ENCODE assay signal across 8 mouse cellular contexts in the genomic region with DNA sequence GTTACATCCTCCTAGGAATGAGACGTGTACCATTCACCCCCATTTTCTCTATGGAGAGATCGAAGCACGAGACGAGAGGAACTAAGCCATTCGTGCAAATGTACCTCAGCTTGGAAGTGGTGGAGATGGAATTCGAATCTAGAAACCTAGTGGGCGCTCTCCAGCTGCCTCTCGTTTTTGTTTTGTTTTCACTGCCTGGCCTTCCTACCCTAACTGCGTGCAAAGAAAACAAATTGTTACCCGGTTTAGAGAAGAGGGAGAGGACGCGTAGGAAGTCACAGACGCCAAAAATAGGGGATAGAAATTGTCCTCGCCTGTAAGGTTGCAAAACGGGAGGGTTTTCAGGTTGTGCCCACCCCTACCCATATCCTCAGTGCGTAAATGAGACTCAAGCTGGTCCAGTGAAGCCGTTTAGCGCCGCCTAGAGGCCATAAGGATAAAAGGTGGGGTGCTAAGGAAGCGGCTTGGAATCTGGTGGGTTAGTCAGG. TPM values are rescaled to one million over a fixed set of nuclear protein-coding genes. Genes with fewer than 3 reads are reported as not detected.
DNase-seq lines count a peak whose midpoint lies in the region; ATAC-seq lines count a peak whose summit lies in the region.

No protein-coding gene starts in this region.

- no peaks in the 10 kb centered on the region for H3K36me3 ChIP-seq in heart, embryonic 12.5 days
- H3K36me3 ChIP-seq in kidney, embryonic 16.5 days (ENCODE audit: insufficient read depth, low read length): no peaks in the 10 kb centered on the region
- no peaks in the 10 kb centered on the region for H3K36me3 ChIP-seq in liver, embryonic 13.5 days

- no peaks in the 10 kb centered on the region for H3K9me3 ChIP-seq in heart, embryonic 12.5 days (replicated peaks)
- no peaks in the 10 kb centered on the region for H3K9me3 ChIP-seq in kidney, embryonic 16.5 days (ENCODE audit: low read length)
- H3K9me3 ChIP-seq in liver, embryonic 13.5 days (replicated peaks): no peaks in the 10 kb centered on the region

- H3K27me3 ChIP-seq in heart, embryonic 12.5 days (replicated peaks): peaks cover 47% of the 10 kb centered on the region
- H3K27me3 ChIP-seq in kidney, embryonic 16.5 days (ENCODE audit: insufficient read depth, low read length): no peaks in the 10 kb centered on the region
- H3K27me3 ChIP-seq in liver, embryonic 13.5 days: peaks cover 49% of the 10 kb centered on the region

- under 1% methylated on average over 20 of the region's 20 CpGs for WGBS in heart, embryonic 12.5 days
- under 1% methylated on average over 20 of the region's 20 CpGs for WGBS in kidney, embryonic 16.5 days
- under 1% methylated on average over 20 of the region's 20 CpGs for WGBS in liver, embryonic 13.5 days (ENCODE audit: insufficient replicate concordance)

- H3K9ac ChIP-seq in heart, embryonic 12.5 days: peak overlapping the region; percentile 58; the same call in 1 of the 2 replicates
- peak overlapping the region; percentile 66 for H3K9ac ChIP-seq in kidney, embryonic 16.5 days (replicated peaks; ENCODE audit: low read length)
- H3K9ac ChIP-seq in liver, embryonic 13.5 days: peak overlapping the region; percentile 53

- H3K27ac ChIP-seq in heart, embryonic 12.5 days (ENCODE audit: poor library complexity, severe bottlenecking): no peak overlapping the region
- H3K27ac ChIP-seq in kidney, embryonic 16.5 days (ENCODE audit: low read length): no peak overlapping the region
- H3K27ac ChIP-seq in liver, embryonic 13.5 days: no peak overlapping the region

- peaks cover 14% of the 10 kb centered on the region for H3K4me1 ChIP-seq in heart, embryonic 12.5 days (replicated peaks)
- peaks cover 19% of the 10 kb centered on the region for H3K4me1 ChIP-seq in kidney, embryonic 16.5 days (ENCODE audit: insufficient read depth, low read length)
- peaks cover 35% of the 10 kb centered on the region for H3K4me1 ChIP-seq in liver, embryonic 13.5 days (replicated peaks)

- DNase-seq in CD8-positive naive resting alpha-beta T cell, adult 2 months (ENCODE audit: low read depth in 2 of 2, low spot score in 2 of 2): peak; percentile 50 to 64
- peak; percentile 95 for DNase-seq in brain, adult 2 months (ENCODE audit: low read depth, low spot score)
- DNase-seq in liver, embryonic 13.5 days: peak; percentile 51
- DNase-seq in neural tube, embryonic 10.5 days (ENCODE audit: extremely low spot score, low spot score): peak; percentile 74
- DNase-seq in telencephalon, adult 2 months (ENCODE audit: low read depth, low spot score): peak; percentile 82

- H3K4me2 ChIP-seq in heart, embryonic 12.5 days: peak overlapping the region; percentile 85
- H3K4me2 ChIP-seq in kidney, embryonic 16.5 days (replicated peaks; ENCODE audit: low read depth, low read length): peak overlapping the region; percentile 83
- H3K4me2 ChIP-seq in liver, embryonic 13.5 days: peak overlapping the region; percentile 69

- ATAC-seq in erythroblast, adult 5-6 weeks (replicated peaks; ENCODE audit: low FRiP score, poor library complexity, severe bottlenecking): peak; percentile 75
- peak; percentile 48; the same call in 1 of the 2 replicates for ATAC-seq in heart, embryonic 12.5 days (ENCODE audit: insufficient number of reproducible peaks, low FRiP score)
- peak; percentile 60; the same call in 1 of the 2 replicates for ATAC-seq in kidney, embryonic 16.5 days (ENCODE audit: low FRiP score, low TSS enrichment)
- ATAC-seq in liver, embryonic 13.5 days (ENCODE audit: low read depth): peak; percentile 49; the same call in 1 of the 2 replicates

- peak overlapping the region; percentile 58 for H3K4me3 ChIP-seq in heart, embryonic 12.5 days
- peak overlapping the region; percentile 61 for H3K4me3 ChIP-seq in kidney, embryonic 16.5 days (ENCODE audit: low read length)
- H3K4me3 ChIP-seq in liver, embryonic 13.5 days (replicated peaks): peak overlapping the region; percentile 57

RNA-seq across cellular contexts. Expression of a gene that starts 2.2 kb away (rescaled TPM):
- 22.9 and 30.5 TPM in 2 replicates for total RNA-seq in erythroblast, adult 5-6 weeks (2015; ENCODE audit: low replicate concordance)
- 38.3 and 38.8 TPM in 2 replicates for total RNA-seq in erythroblast, adult 5-6 weeks (2017; ENCODE audit: low replicate concordance)
- polyA plus RNA-seq in heart, embryonic 12.5 days (2016; fragmentation: Nextera tagmentation; extraction: Ambion mirVana): 1.6 and 1.7 TPM in 2 replicates
- polyA plus RNA-seq in kidney, embryonic 16.5 days (2015; fragmentation: Nextera tagmentation; extraction: Ambion mirVana): 1.4 and 2.0 TPM in 2 replicates
- polyA plus RNA-seq in liver, embryonic 13.5 days (2015; fragmentation: Nextera tagmentation; extraction: Ambion mirVana): 11.6 and 12.5 TPM in 2 replicates

RNA-seq across cellular contexts. Expression of a gene that starts 27.4 kb away (rescaled TPM):
- 0.42 and 3.1 TPM in 2 replicates for total RNA-seq in erythroblast, adult 5-6 weeks (2015; ENCODE audit: low replicate concordance)
- 1.8 and 5.5 TPM in 2 replicates for total RNA-seq in erythroblast, adult 5-6 weeks (2017; ENCODE audit: low replicate concordance)
- polyA plus RNA-seq in heart, embryonic 12.5 days (2016; fragmentation: Nextera tagmentation; extraction: Ambion mirVana): 41.6 and 45.4 TPM in 2 replicates
- polyA plus RNA-seq in kidney, embryonic 16.5 days (2015; fragmentation: Nextera tagmentation; extraction: Ambion mirVana): 52.6 and 55.0 TPM in 2 replicates
- polyA plus RNA-seq in liver, embryonic 13.5 days (2015; fragmentation: Nextera tagmentation; extraction: Ambion mirVana): 10.4 and 11.9 TPM in 2 replicates

RNA-seq across cellular contexts. Expression of a gene that starts 28.4 kb away (rescaled TPM):
- total RNA-seq in erythroblast, adult 5-6 weeks (2015; ENCODE audit: low replicate concordance): 9.2 and 17.5 TPM in 2 replicates
- total RNA-seq in erythroblast, adult 5-6 weeks (2017; ENCODE audit: low replicate concordance): 5.2 and 6.3 TPM in 2 replicates
- 24.9 and 27.4 TPM in 2 replicates for polyA plus RNA-seq in heart, embryonic 12.5 days (2016; fragmentation: Nextera tagmentation; extraction: Ambion mirVana)
- polyA plus RNA-seq in kidney, embryonic 16.5 days (2015; fragmentation: Nextera tagmentation; extraction: Ambion mirVana): 39.0 and 42.8 TPM in 2 replicates
- polyA plus RNA-seq in liver, embryonic 13.5 days (2015; fragmentation: Nextera tagmentation; extraction: Ambion mirVana): 13.7 and 15.2 TPM in 2 replicates

RNA-seq across cellular contexts. Expression of a gene that starts 48.7 kb away (rescaled TPM):
- 214 and 227 TPM in 2 replicates for total RNA-seq in erythroblast, adult 5-6 weeks (2015; ENCODE audit: low replicate concordance)
- 74.9 and 158 TPM in 2 replicates for total RNA-seq in erythroblast, adult 5-6 weeks (2017; ENCODE audit: low replicate concordance)
- polyA plus RNA-seq in heart, embryonic 12.5 days (2016; fragmentation: Nextera tagmentation; extraction: Ambion mirVana): 0.87 and 2.6 TPM in 2 replicates
- 1.1 and 2.4 TPM in 2 replicates for polyA plus RNA-seq in kidney, embryonic 16.5 days (2015; fragmentation: Nextera tagmentation; extraction: Ambion mirVana)
- polyA plus RNA-seq in liver, embryonic 13.5 days (2015; fragmentation: Nextera tagmentation; extraction: Ambion mirVana): 98.2 and 119 TPM in 2 replicates
